Mouse (Mus musculus) embryonic facial prominence, embryonic 12.5 days (tissue): ENCODE measurements around the gene Olfr1249. TPM values are rescaled to one million over a fixed set of nuclear protein-coding genes. Genes with fewer than 3 reads are reported as not detected.
"Not testable (repeated sequence)": the region's sequence is repeated elsewhere in the genome, so short reads cannot be mapped to it uniquely, and the experiment has no call there.

Experiments used
- ATAC-seq: fragments of 200-750 bp; cut with Nextera tagmentation; 2 replicates; pipeline ENCODE4 v1.8.0; 2017; ENCODE audit not compliant: insufficient number of reproducible peaks, insufficient read depth, low FRiP score, low TSS enrichment
- H3K27ac ChIP-seq: fragments of 300-500 bp; sonication (generic); 2 replicates; pipeline ENCODE4 v1.5.1; 2016; ENCODE audit warnings: mild to moderate bottlenecking
- H3K27me3 ChIP-seq: fragments of 300-500 bp; sonication (generic); 2 replicates; pipeline ENCODE4 v1.6.1; 2016; ENCODE audit warnings: mild to moderate bottlenecking, moderate library complexity
- H3K36me3 ChIP-seq: fragments of 300-500 bp; sonication (generic); 2 replicates; pipeline ENCODE4 v1.6.1; 2016; ENCODE audit warnings: mild to moderate bottlenecking
- H3K4me1 ChIP-seq: fragments of 300-500 bp; sonication (generic); 2 replicates; pipeline ENCODE4 v1.6.1; 2016
- H3K4me2 ChIP-seq: fragments of 300-500 bp; sonication (generic); replicated peaks from 2 replicates; pipeline ENCODE4 v1.6.1; 2016; ENCODE audit warnings: mild to moderate bottlenecking, moderate library complexity
- H3K4me3 ChIP-seq: fragments of 300-500 bp; sonication (generic); 2 replicates; pipeline ENCODE4 v1.5.1; 2016; ENCODE audit warnings: mild to moderate bottlenecking
- H3K9ac ChIP-seq: fragments of 300-500 bp; sonication (generic); 2 replicates; pipeline ENCODE4 v1.6.1; 2016; ENCODE audit warnings: mild to moderate bottlenecking, moderate library complexity
- H3K9me3 ChIP-seq: fragments of 300-500 bp; sonication (generic); 2 replicates; pipeline ENCODE4 v1.6.1; 2016; ENCODE audit warnings: mild to moderate bottlenecking, moderate library complexity
- WGBS: fragments of 180-500 bp; shearing (Covaris S2); methylation state at CpG from one replicate; pipeline ENCODE4 v1.1.7; 2016; 5-methylcytosine and 5-hydroxymethylcytosine counted together
- polyA plus RNA-seq: library from polyadenylated mRNA; unstranded; fragments of >200 nt; fragmentation: Nextera tagmentation; extraction: Ambion mirVana; gene quantifications from 2 replicates; pipeline ENCODE4 v1.2.1, GENCODE M21; 2016

The Olfr1249 gene
- not detected in 2 replicates for polyA plus RNA-seq

- Histone ChIP-seq H3K9ac (no peak within 1 kb of the TSS), H3K4me3 (no peak within 1 kb of the TSS), H3K27ac (no peak within 1 kb of the TSS), H3K4me1 (no peaks in the 10 kb centered on the region), H3K9me3 (no peaks in the 10 kb centered on the region), H3K27me3 (no peaks in the 10 kb centered on the region), H3K4me2 (no peak within 1 kb of the TSS), H3K36me3 (no peaks in the 10 kb centered on the region)
- 94% methylated on average over 2 of the region's 2 CpGs for WGBS
- ATAC-seq, result no peak
These were observed at the start of gene Olfr1249 for GRCm38 (mm10) chr2:89634883-89635282. Olfr1249 (minus strand) TSS chr2:89634983.

- Histone ChIP-seq H3K9ac (no peak within 1 kb of the TSS), H3K27ac (no peak within 1 kb of the TSS), H3K4me2 (no peak within 1 kb of the TSS), H3K4me1 (no peaks in the 10 kb centered on the region), H3K9me3 (no peaks in the 10 kb centered on the region), H3K4me3 (no peak within 1 kb of the TSS), H3K36me3 (no peaks in the 10 kb centered on the region), H3K27me3 (no peaks in the 10 kb centered on the region)
- no peak for ATAC-seq
These were observed 37.1 kb upstream of the Olfr1249 start, which contains the start of gene Olfr1251 for GRCm38 (mm10) chr2:89671836-89672235. Olfr1251 (minus strand) TSS chr2:89671936.

GRCm38 (mm10) chr2:89661367-89661766 is 26.6 kb upstream of the Olfr1249 start, which contains the start of gene Olfr1250:
Olfr1250 (minus strand) TSS chr2:89661467.
- no peak for ATAC-seq
- Histone ChIP-seq H3K9me3 (no peaks in the 10 kb centered on the region), H3K4me3 (no peak within 1 kb of the TSS), H3K4me2 (no peak within 1 kb of the TSS), H3K27ac (no peak within 1 kb of the TSS), H3K27me3 (no peaks in the 10 kb centered on the region), H3K9ac (no peak within 1 kb of the TSS), H3K36me3 (no peaks in the 10 kb centered on the region), H3K4me1 (no peaks in the 10 kb centered on the region)

- H3K4me1 ChIP-seq, H3K27me3 ChIP-seq, ATAC-seq, H3K27ac ChIP-seq, H3K4me3 ChIP-seq, H3K4me2 ChIP-seq, H3K36me3 ChIP-seq, H3K9me3 ChIP-seq, H3K9ac ChIP-seq: not testable (repeated sequence)
- WGBS, result 81% methylated on average over 1 of the region's 1 CpGs
These were observed 16.6 kb downstream of the Olfr1249 start, which contains the start of gene Olfr1248 for GRCm38 (mm10) chr2:89618145-89618544. Olfr1248 (minus strand) TSS chr2:89618245.

- ATAC-seq, result no peak
- Histone ChIP-seq H3K4me2 (no peak within 1 kb of the TSS), H3K9me3 (no peaks in the 10 kb centered on the region), H3K4me1 (no peaks in the 10 kb centered on the region), H3K27me3 (no peaks in the 10 kb centered on the region), H3K9ac (no peak within 1 kb of the TSS), H3K4me3 (no peak within 1 kb of the TSS), H3K27ac (no peak within 1 kb of the TSS), H3K36me3 (no peaks in the 10 kb centered on the region)
- WGBS, result 94% methylated on average over 2 of the region's 2 CpGs
These were observed 20.8 kb downstream of the Olfr1249 start, which contains the start of gene Olfr1247 for GRCm38 (mm10) chr2:89614030-89614429. Olfr1247 (minus strand) TSS chr2:89614130.

- Histone ChIP-seq H3K4me2 (no peak within 1 kb of the TSS), H3K27me3 (no peaks in the 10 kb centered on the region), H3K4me3 (no peak within 1 kb of the TSS), H3K9me3 (no peaks in the 10 kb centered on the region), H3K4me1 (no peaks in the 10 kb centered on the region), H3K27ac (no peak within 1 kb of the TSS), H3K36me3 (no peaks in the 10 kb centered on the region), H3K9ac (no peak within 1 kb of the TSS)
- no peak for ATAC-seq
- 72% methylated on average over 2 of the region's 2 CpGs for WGBS
These were observed 41.7 kb downstream of the Olfr1249 start, which contains the start of gene Olfr1246 for GRCm38 (mm10) chr2:89593057-89593456. Olfr1246 (minus strand) TSS chr2:89593157.

Other genes with a start within 250 kb of the Olfr1249 start
- not detected in 2 replicates for gene Olfr1238, start 225.3 kb downstream of the Olfr1249 start, polyA plus RNA-seq
- gene Olfr1239, start 214.6 kb downstream of the Olfr1249 start, polyA plus RNA-seq, result not detected in 2 replicates
- gene Olfr1240, start 192.0 kb downstream of the Olfr1249 start, polyA plus RNA-seq, result not detected in 2 replicates
- gene Olfr1241, start 147.9 kb downstream of the Olfr1249 start, polyA plus RNA-seq, result not detected in 2 replicates
- not detected in 2 replicates for gene Olfr1242, start 136.6 kb downstream of the Olfr1249 start, polyA plus RNA-seq
- gene Olfr1243, start 103.5 kb downstream of the Olfr1249 start, polyA plus RNA-seq, result not detected in 2 replicates
- not detected in 2 replicates for gene Olfr1245, start 56.5 kb downstream of the Olfr1249 start, polyA plus RNA-seq
- not detected in 2 replicates for gene Olfr1246, start 41.8 kb downstream of the Olfr1249 start, polyA plus RNA-seq
- gene Olfr1247, start 20.9 kb downstream of the Olfr1249 start, polyA plus RNA-seq, result not detected in 2 replicates
- not detected in 2 replicates for gene Olfr1248, start 16.7 kb downstream of the Olfr1249 start, polyA plus RNA-seq
- not detected in 2 replicates for gene Olfr1250, start 26.5 kb upstream of the Olfr1249 start, polyA plus RNA-seq
- not detected in 2 replicates for gene Olfr1251, start 37.0 kb upstream of the Olfr1249 start, polyA plus RNA-seq
- not detected in 2 replicates for gene Olfr1252, start 90.0 kb upstream of the Olfr1249 start, polyA plus RNA-seq
- not detected in 2 replicates for gene Olfr1253, start 122.1 kb upstream of the Olfr1249 start, polyA plus RNA-seq
- not detected in 2 replicates for gene Olfr1254, start 158.6 kb upstream of the Olfr1249 start, polyA plus RNA-seq
- gene Olfr1255, start 177.1 kb upstream of the Olfr1249 start, polyA plus RNA-seq, result not detected in 2 replicates
- gene Olfr1256, start 206.6 kb upstream of the Olfr1249 start, polyA plus RNA-seq, result not detected in 2 replicates
- not detected in 2 replicates for gene Olfr48, start 213.2 kb upstream of the Olfr1249 start, polyA plus RNA-seq
- not detected in 2 replicates for gene Olfr1257, start 243.5 kb upstream of the Olfr1249 start, polyA plus RNA-seq